Mouse (Mus musculus) stomach, embryonic 16.5 days (tissue): Measurements from ENCODE around the gene Btbd10. TPM values are rescaled to one million over a fixed set of nuclear protein-coding genes. Genes with fewer than 3 reads are reported as not detected.

Source experiments
- polyA plus RNA-seq: library from polyadenylated mRNA; unstranded; fragments of >200 nt; fragmentation: Nextera tagmentation; extraction: Ambion mirVana; gene quantifications from 2 replicates; pipeline ENCODE4 v1.2.1, GENCODE M21; 2015

The Btbd10 gene
- polyA plus RNA-seq, 1 experiment from 2014 or later: 21.6 TPM

Other genes starting within 250 kb of the Btbd10 start
- gene Arntl, start 161.9 kb downstream of the Btbd10 start, polyA plus RNA-seq: 14.1 TPM in 2 replicates
- not detected in 2 replicates for gene Pth, start 19.2 kb upstream of the Btbd10 start, polyA plus RNA-seq
- gene Far1, start 144.4 kb upstream of the Btbd10 start, polyA plus RNA-seq: 120 and 130 TPM in 2 replicates